Mouse (Mus musculus) heart, embryonic 12.5 days (tissue): ENCODE results near the gene Susd1. TPM values are rescaled to one million over a fixed set of nuclear protein-coding genes. Genes with fewer than 3 reads are reported as not detected.
"Not testable (repeated sequence)": the region's sequence is repeated elsewhere in the genome, so short reads cannot be mapped to it uniquely, and the experiment has no call there.

Experiments used
- ATAC-seq: fragments of 200-750 bp; cut with Nextera tagmentation; 2 replicates; pipeline ENCODE4 v1.8.0; 2017; ENCODE audit warnings: moderate TSS enrichment, moderate library complexity; ENCODE audit not compliant: insufficient number of reproducible peaks, low FRiP score
- H3K27ac ChIP-seq: fragments of 300-500 bp; sonication (generic); 2 replicates; pipeline ENCODE4 v1.5.1; 2016; ENCODE audit warnings: mild to moderate bottlenecking, moderate library complexity; ENCODE audit not compliant: poor library complexity, severe bottlenecking
- H3K27me3 ChIP-seq: fragments of 300-500 bp; sonication (generic); replicated peaks from 2 replicates; pipeline ENCODE4 v1.6.1; 2016; ENCODE audit warnings: mild to moderate bottlenecking, moderate library complexity
- H3K36me3 ChIP-seq: fragments of 300-500 bp; sonication (generic); 2 replicates; pipeline ENCODE4 v1.6.1; 2016; ENCODE audit warnings: mild to moderate bottlenecking, moderate library complexity
- H3K4me1 ChIP-seq: fragments of 300-500 bp; sonication (generic); replicated peaks from 2 replicates; pipeline ENCODE4 v1.6.1; 2016; ENCODE audit warnings: mild to moderate bottlenecking
- H3K4me2 ChIP-seq: fragments of 300-500 bp; sonication (generic); 2 replicates; pipeline ENCODE4 v1.6.1; 2016; ENCODE audit warnings: mild to moderate bottlenecking, moderate library complexity
- H3K4me3 ChIP-seq: fragments of 300-500 bp; sonication (generic); 2 replicates; pipeline ENCODE4 v1.5.1; 2016; ENCODE audit warnings: mild to moderate bottlenecking
- H3K9ac ChIP-seq: fragments of 300-500 bp; sonication (generic); 2 replicates; pipeline ENCODE4 v1.6.1; 2016; ENCODE audit warnings: mild to moderate bottlenecking, moderate library complexity
- H3K9me3 ChIP-seq: fragments of 300-500 bp; sonication (generic); replicated peaks from 2 replicates; pipeline ENCODE4 v1.6.1; 2016; ENCODE audit warnings: mild to moderate bottlenecking, moderate library complexity
- WGBS: fragments of 180-500 bp; shearing (Covaris S2); methylation state at CpG from one replicate; pipeline ENCODE4 v1.1.7; 2016; 5-methylcytosine and 5-hydroxymethylcytosine counted together
- polyA plus RNA-seq: library from polyadenylated mRNA; unstranded; fragments of >200 nt; fragmentation: Nextera tagmentation; extraction: Ambion mirVana; gene quantifications from 2 replicates; pipeline ENCODE4 v1.2.1, GENCODE M21; 2016

Gene Susd1
- polyA plus RNA-seq, 1 experiment from 2014 or later = 10.0 TPM

- Histone ChIP-seq H3K27me3 (no peaks in the 10 kb centered on the region), H3K36me3 (no peaks in the 10 kb centered on the region), H3K4me1 (no peaks in the 10 kb centered on the region), H3K27ac (no peak overlapping the region), H3K9ac (no peak overlapping the region), H3K9me3 (peaks cover 9% of the 10 kb centered on the region), H3K4me3 (no peak overlapping the region), H3K4me2 (no peak overlapping the region)
- 84% methylated on average over 9 of the region's 9 CpGs for WGBS
- no peak for ATAC-seq
Observed at GRCm38 (mm10) chr4:59301025-59301815, 137.2 kb downstream of the Susd1 start.

- no peaks in the 10 kb centered on the region for H3K36me3 ChIP-seq
- H3K4me3 ChIP-seq = no peak overlapping the region
- WGBS = 64% methylated on average over 7 of the region's 7 CpGs
- H3K27ac ChIP-seq = no peak overlapping the region
- ATAC-seq = peak; percentile 48; the same call in 1 of the 2 replicates
- H3K9ac ChIP-seq = no peak overlapping the region
- H3K4me1 ChIP-seq = no peaks in the 10 kb centered on the region
- peaks cover 7% of the 10 kb centered on the region; the same call in 1 of the 2 replicates for H3K9me3 ChIP-seq
- H3K4me2 ChIP-seq = no peak overlapping the region
- no peaks in the 10 kb centered on the region for H3K27me3 ChIP-seq
Observed at GRCm38 (mm10) chr4:59298719-59299496, 139.5 kb downstream of the Susd1 start.

- Histone ChIP-seq H3K27me3 (no peaks in the 10 kb centered on the region), H3K4me1 (no peaks in the 10 kb centered on the region), H3K36me3 (no peaks in the 10 kb centered on the region), H3K4me3 (no peak overlapping the region), H3K9me3 (no peaks in the 10 kb centered on the region), H3K27ac (no peak overlapping the region), H3K4me2 (no peak overlapping the region), H3K9ac (no peak overlapping the region)
- 86% methylated on average over 6 of the region's 6 CpGs for WGBS
- ATAC-seq = no peak
Observed at GRCm38 (mm10) chr4:59295127-59295526, 143.3 kb downstream of the Susd1 start.

- Histone ChIP-seq H3K27ac (no peak overlapping the region), H3K27me3 (no peaks in the 10 kb centered on the region), H3K9ac (no peak overlapping the region), H3K36me3 (no peaks in the 10 kb centered on the region), H3K4me1 (no peaks in the 10 kb centered on the region), H3K4me3 (no peak overlapping the region), H3K9me3 (no peaks in the 10 kb centered on the region), H3K4me2 (no peak overlapping the region)
- ATAC-seq = no peak
- WGBS = 77% methylated on average over 3 of the region's 3 CpGs
Observed at GRCm38 (mm10) chr4:59294661-59295060, 143.8 kb downstream of the Susd1 start.

- Histone ChIP-seq H3K9ac (no peak overlapping the region), H3K27ac (peak overlapping the region; percentile 52; the same call in 1 of the 2 replicates), H3K4me3 (no peak overlapping the region), H3K4me1 (no peaks in the 10 kb centered on the region), H3K9me3 (no peaks in the 10 kb centered on the region), H3K36me3 (no peaks in the 10 kb centered on the region), H3K27me3 (no peaks in the 10 kb centered on the region), H3K4me2 (0 out of 2 replicates have a peak overlapping the region, but pooled peaks have one; percentile 11)
- 53% methylated on average over 13 of the region's 13 CpGs for WGBS
- ATAC-seq = peak; percentile 57; the same call in 1 of the 2 replicates
Observed at GRCm38 (mm10) chr4:59291914-59292718, 146.3 kb downstream of the Susd1 start.

GRCm38 (mm10) chr4:59290972-59291576 is 147.4 kb downstream of the Susd1 start:
- Histone ChIP-seq H3K9me3 (no peaks in the 10 kb centered on the region), H3K27me3 (no peaks in the 10 kb centered on the region), H3K4me3 (no peak overlapping the region), H3K9ac (no peak overlapping the region), H3K27ac (no peak overlapping the region), H3K4me1 (no peaks in the 10 kb centered on the region), H3K36me3 (no peaks in the 10 kb centered on the region), H3K4me2 (no peak overlapping the region)
- WGBS = 66% methylated on average over 6 of the region's 6 CpGs
- no peak for ATAC-seq

GRCm38 (mm10) chr4:59287103-59287502 is 151.3 kb downstream of the Susd1 start:
- Histone ChIP-seq H3K4me1 (peaks cover 12% of the 10 kb centered on the region), H3K27ac (no peak overlapping the region), H3K27me3 (no peaks in the 10 kb centered on the region), H3K9me3 (no peaks in the 10 kb centered on the region), H3K36me3 (no peaks in the 10 kb centered on the region), H3K4me2 (no peak overlapping the region), H3K9ac (no peak overlapping the region), H3K4me3 (no peak overlapping the region)
- WGBS = 64% methylated on average over 2 of the region's 2 CpGs
- ATAC-seq = no peak

GRCm38 (mm10) chr4:59286351-59286750 is 152.1 kb downstream of the Susd1 start:
- not testable (repeated sequence) for H3K9ac ChIP-seq, H3K27me3 ChIP-seq, ATAC-seq, H3K27ac ChIP-seq, H3K9me3 ChIP-seq, H3K4me2 ChIP-seq, H3K4me3 ChIP-seq, H3K36me3 ChIP-seq
- peaks cover 18% of the 10 kb centered on the region for H3K4me1 ChIP-seq
- WGBS = 76% methylated on average over 6 of the region's 6 CpGs

- no peak for ATAC-seq
- 20% methylated on average over 8 of the region's 8 CpGs for WGBS
Observed at GRCm38 (mm10) chr4:59282699-59283487, 155.5 kb downstream of the Susd1 start.

GRCm38 (mm10) chr4:59282137-59282536 is 156.3 kb downstream of the Susd1 start:
- no peaks in the 10 kb centered on the region for H3K27me3 ChIP-seq

More at GRCm38 (mm10) chr4:59282699-59283487, 155.5 kb downstream of the Susd1 start:
- no peak overlapping the region for H3K4me3 ChIP-seq
- H3K27ac ChIP-seq = peak overlapping the region; percentile 29; the same call in 1 of the 2 replicates
- no peaks in the 10 kb centered on the region for H3K36me3 ChIP-seq
- no peaks in the 10 kb centered on the region for H3K9me3 ChIP-seq
- no peak overlapping the region for H3K4me2 ChIP-seq
- H3K27me3 ChIP-seq = no peaks in the 10 kb centered on the region
- H3K4me1 ChIP-seq = peaks cover 25% of the 10 kb centered on the region
- no peak overlapping the region for H3K9ac ChIP-seq

More at GRCm38 (mm10) chr4:59282137-59282536, 156.3 kb downstream of the Susd1 start:
- no peak overlapping the region for H3K4me3 ChIP-seq
- H3K27ac ChIP-seq = no peak overlapping the region
- H3K4me2 ChIP-seq = no peak overlapping the region
- no peak for ATAC-seq
- no peaks in the 10 kb centered on the region for H3K36me3 ChIP-seq
- H3K4me1 ChIP-seq = peaks cover 25% of the 10 kb centered on the region
- 37% methylated on average over 7 of the region's 7 CpGs for WGBS
- no peak overlapping the region for H3K9ac ChIP-seq
- no peaks in the 10 kb centered on the region for H3K9me3 ChIP-seq
